In genomic region chr5:113772905-113773519, GRCm38 (mm10) we compare ENCODE assay signal across 8 mouse cellular contexts. TPM values are rescaled to one million over a fixed set of nuclear protein-coding genes. Genes with fewer than 3 reads are reported as not detected.
DNase-seq lines count a peak whose midpoint lies in the region; ATAC-seq and TF ChIP-seq lines count a peak whose summit lies in the region.

No protein-coding gene starts in this region.

- H3K4me2 ChIP-seq in kidney, embryonic 16.5 days (replicated peaks; ENCODE audit: low read depth, low read length) = peak overlapping the region; percentile 86
- peak overlapping the region; percentile 94 for H3K4me2 ChIP-seq in hindbrain, postnatal 0 days (ENCODE audit: low read depth, low read length)
- H3K4me2 ChIP-seq in midbrain, embryonic 16.5 days (ENCODE audit: low read length) = peak overlapping the region; percentile 68

- peak overlapping the region; percentile 99 for H3K4me3 ChIP-seq in kidney, embryonic 16.5 days (ENCODE audit: low read length)
- H3K4me3 ChIP-seq in brown adipose tissue, adult 24 weeks (ENCODE audit: insufficient read depth, low read depth, low read length) = peak overlapping the region; percentile 92
- peak overlapping the region; percentile 80 for H3K4me3 ChIP-seq in hindbrain, postnatal 0 days (ENCODE audit: low read length)
- H3K4me3 ChIP-seq in midbrain, embryonic 16.5 days (ENCODE audit: low read depth, low read length) = peak overlapping the region; percentile 99

- H3K9ac ChIP-seq in kidney, embryonic 16.5 days (replicated peaks; ENCODE audit: low read length) = peak overlapping the region; percentile 72
- H3K9ac ChIP-seq in hindbrain, postnatal 0 days (replicated peaks; ENCODE audit: low read length) = peak overlapping the region; percentile 50
- H3K9ac ChIP-seq in midbrain, embryonic 16.5 days (ENCODE audit: low read depth, low read length) = peak overlapping the region; percentile 95

- H3K27me3 ChIP-seq in kidney, embryonic 16.5 days (ENCODE audit: insufficient read depth, low read length) = no peaks in the 10 kb centered on the region
- no peaks in the 10 kb centered on the region for H3K27me3 ChIP-seq in hindbrain, postnatal 0 days (ENCODE audit: insufficient read depth, low read length)
- H3K27me3 ChIP-seq in midbrain, embryonic 16.5 days (ENCODE audit: control insufficient read depth, insufficient read depth, low read depth, low read length) = no peaks in the 10 kb centered on the region

- peak; percentile 40 for ATAC-seq in kidney, embryonic 16.5 days (ENCODE audit: low FRiP score, low TSS enrichment)
- peak; percentile 41 for ATAC-seq in hindbrain, postnatal 0 days
- ATAC-seq in midbrain, embryonic 16.5 days = peak; percentile 36

- WGBS in kidney, embryonic 16.5 days = under 1% methylated on average over 37 of the region's 38 CpGs
- 1% methylated on average over 27 of the region's 38 CpGs for WGBS in hindbrain, postnatal 0 days
- 1% methylated on average over 33 of the region's 38 CpGs for WGBS in midbrain, embryonic 16.5 days

- DNase-seq in kidney, postnatal 25 days = no peak
- DNase-seq in hindbrain, postnatal 0 days (ENCODE audit: low spot score) = no peak
- no peak for DNase-seq in thymus, postnatal 36 days
- no peak for DNase-seq in left cerebral cortex, postnatal 36 days (ENCODE audit: low spot score in 2 of 2)
- DNase-seq in cerebellum, postnatal 4 days (ENCODE audit: low spot score in 2 of 2) = no peak

- H3K27ac ChIP-seq in kidney, embryonic 16.5 days (ENCODE audit: low read length) = no peak overlapping the region; the same call in 1 of the 2 replicates
- H3K27ac ChIP-seq in brown adipose tissue, adult 24 weeks (replicated peaks; ENCODE audit: low read depth, low read length) = peak overlapping the region; percentile 15; the same call in 1 of the 2 replicates
- peak overlapping the region; percentile 95 for H3K27ac ChIP-seq in hindbrain, postnatal 0 days
- H3K27ac ChIP-seq in midbrain, embryonic 16.5 days (ENCODE audit: low read length) = peak overlapping the region; percentile 98

- intact Hi-C loops in left cerebral cortex, postnatal 36 days (cut with DNase I) = loop anchor here (1.0 to 5.0 kb wide), 3 partner anchors 36 to 72 kb away; partner anchors contain the start of gene Ficd

- no peak for TF ChIP-seq CTCF in hindbrain, postnatal 0 days (IDR thresholded peaks at IDR 0.05; ENCODE audit: low read depth)

- peaks cover 27% of the 10 kb centered on the region for H3K36me3 ChIP-seq in kidney, embryonic 16.5 days (ENCODE audit: insufficient read depth, low read length)
- H3K36me3 ChIP-seq in hindbrain, postnatal 0 days (ENCODE audit: insufficient read depth, low read length) = peaks cover 24% of the 10 kb centered on the region
- peaks cover 19% of the 10 kb centered on the region for H3K36me3 ChIP-seq in midbrain, embryonic 16.5 days (ENCODE audit: control insufficient read depth, insufficient read depth, low read length)

- no peaks in the 10 kb centered on the region for H3K9me3 ChIP-seq in kidney, embryonic 16.5 days (ENCODE audit: low read length)
- H3K9me3 ChIP-seq in hindbrain, postnatal 0 days (ENCODE audit: low read length) = no peaks in the 10 kb centered on the region
- no peaks in the 10 kb centered on the region for H3K9me3 ChIP-seq in midbrain, embryonic 16.5 days (replicated peaks; ENCODE audit: control insufficient read depth, low read length, poor library complexity, severe bottlenecking)

- peaks cover 24% of the 10 kb centered on the region for H3K4me1 ChIP-seq in kidney, embryonic 16.5 days (ENCODE audit: insufficient read depth, low read length)
- H3K4me1 ChIP-seq in brown adipose tissue, adult 24 weeks (ENCODE audit: control insufficient read depth, insufficient read depth, insufficient read length, low read length) = peaks cover 5% of the 10 kb centered on the region; the same call in 1 of the 2 replicates
- peaks cover 12% of the 10 kb centered on the region for H3K4me1 ChIP-seq in hindbrain, postnatal 0 days (ENCODE audit: insufficient read depth, low read length)
- peaks cover 23% of the 10 kb centered on the region for H3K4me1 ChIP-seq in midbrain, embryonic 16.5 days (ENCODE audit: control insufficient read depth, insufficient read depth, low read length)

RNA-seq across cellular contexts. Expression of gene Iscu, which starts 0.5 kb away (rescaled TPM):
- 107 and 110 TPM in 2 replicates for polyA plus RNA-seq in kidney, embryonic 16.5 days (2015; fragmentation: Nextera tagmentation; extraction: Ambion mirVana)
- 426 and 447 TPM in 2 replicates for polyA plus RNA-seq in brown adipose tissue, adult 24 weeks (2012; ENCODE audit: insufficient read depth, insufficient read length, missing spikeins)
- total RNA-seq in hindbrain, postnatal 0 days (2014; rRNA removed) = 53.5 and 77.9 TPM in 2 replicates
- 111 and 122 TPM in 2 replicates for polyA plus RNA-seq in hindbrain, postnatal 0 days (2015; fragmentation: Nextera tagmentation; extraction: Ambion mirVana)
- 77.8 and 84.5 TPM in 2 replicates for polyA plus RNA-seq in midbrain, embryonic 16.5 days (2015; fragmentation: Nextera tagmentation; extraction: Ambion mirVana)
- 100 to 1,000 TPM; 121 to 134 TPM for total RNA-seq in left cerebral cortex, postnatal 36 days (2021)

RNA-seq across cellular contexts. Expression of gene Sart3, which starts 0.7 kb away (rescaled TPM):
- polyA plus RNA-seq in kidney, embryonic 16.5 days (2015; fragmentation: Nextera tagmentation; extraction: Ambion mirVana) = 54.8 and 62.4 TPM in 2 replicates
- 5.9 and 11.4 TPM in 2 replicates for polyA plus RNA-seq in brown adipose tissue, adult 24 weeks (2012; ENCODE audit: insufficient read depth, insufficient read length, missing spikeins)
- 34.7 and 45.6 TPM in 2 replicates for total RNA-seq in hindbrain, postnatal 0 days (2014; rRNA removed)
- polyA plus RNA-seq in hindbrain, postnatal 0 days (2015; fragmentation: Nextera tagmentation; extraction: Ambion mirVana) = 24.8 and 26.4 TPM in 2 replicates
- polyA plus RNA-seq in midbrain, embryonic 16.5 days (2015; fragmentation: Nextera tagmentation; extraction: Ambion mirVana) = 39.8 and 47.5 TPM in 2 replicates
- 10 to 100 TPM; 34.3 to 45.9 TPM for total RNA-seq in left cerebral cortex, postnatal 36 days (2021)

RNA-seq across cellular contexts. Expression of gene Tmem119, which starts 27.3 kb away (rescaled TPM):
- 46.1 and 51.7 TPM in 2 replicates for polyA plus RNA-seq in kidney, embryonic 16.5 days (2015; fragmentation: Nextera tagmentation; extraction: Ambion mirVana)
- polyA plus RNA-seq in brown adipose tissue, adult 24 weeks (2012; ENCODE audit: insufficient read depth, insufficient read length, missing spikeins) = 0.83 and 1.5 TPM in 2 replicates
- 5.2 and 9.2 TPM in 2 replicates for total RNA-seq in hindbrain, postnatal 0 days (2014; rRNA removed)
- 7.3 and 7.6 TPM in 2 replicates for polyA plus RNA-seq in hindbrain, postnatal 0 days (2015; fragmentation: Nextera tagmentation; extraction: Ambion mirVana)
- 4.8 and 5.0 TPM in 2 replicates for polyA plus RNA-seq in midbrain, embryonic 16.5 days (2015; fragmentation: Nextera tagmentation; extraction: Ambion mirVana)
- total RNA-seq in left cerebral cortex, postnatal 36 days (2021) = 10 to 100 TPM; 22.1 to 25.2 TPM

RNA-seq across cellular contexts. Expression of gene Ficd, which starts 37.4 kb away (rescaled TPM):
- polyA plus RNA-seq in kidney, embryonic 16.5 days (2015; fragmentation: Nextera tagmentation; extraction: Ambion mirVana) = 6.1 and 7.0 TPM in 2 replicates
- polyA plus RNA-seq in brown adipose tissue, adult 24 weeks (2012; ENCODE audit: insufficient read depth, insufficient read length, missing spikeins) = 4.2 and 4.4 TPM in 2 replicates
- 11.7 and 12.0 TPM in 2 replicates for total RNA-seq in hindbrain, postnatal 0 days (2014; rRNA removed)
- 8.6 and 8.7 TPM in 2 replicates for polyA plus RNA-seq in hindbrain, postnatal 0 days (2015; fragmentation: Nextera tagmentation; extraction: Ambion mirVana)
- polyA plus RNA-seq in midbrain, embryonic 16.5 days (2015; fragmentation: Nextera tagmentation; extraction: Ambion mirVana) = 9.4 and 10.9 TPM in 2 replicates
- 10 to 100 TPM; 11.8 to 12.3 TPM for total RNA-seq in left cerebral cortex, postnatal 36 days (2021)

RNA-seq across cellular contexts. Expression of gene 1700069L16Rik, which starts 48.4 kb away (rescaled TPM):
- polyA plus RNA-seq in kidney, embryonic 16.5 days (2015; fragmentation: Nextera tagmentation; extraction: Ambion mirVana) = not detected in 2 replicates
- not detected in 2 replicates for polyA plus RNA-seq in brown adipose tissue, adult 24 weeks (2012; ENCODE audit: insufficient read depth, insufficient read length, missing spikeins)
- total RNA-seq in hindbrain, postnatal 0 days (2014; rRNA removed) = not detected in 2 replicates
- not detected in 2 replicates for polyA plus RNA-seq in hindbrain, postnatal 0 days (2015; fragmentation: Nextera tagmentation; extraction: Ambion mirVana)
- polyA plus RNA-seq in midbrain, embryonic 16.5 days (2015; fragmentation: Nextera tagmentation; extraction: Ambion mirVana) = not detected in 2 replicates
- not detected for total RNA-seq in left cerebral cortex, postnatal 36 days (2021)
